Comparison of ENCODE assay signal across 15 mouse cellular contexts in genomic region chr2:103822560-103822959, GRCm38 (mm10).
"Had no signal": no experiment of that assay in that cellular context is flagged by ENCODE, and none has a peak within 500 bp of the region (broad histone marks: within the 10 kb centered on the region; RNA-seq: fewer than 3 reads in every experiment).

No protein-coding gene starts in this region.

- H3K4me1 ChIP-seq: liver, embryonic 15.5 days; midbrain, embryonic 12.5 days; neural tube, embryonic 13.5 days; stomach, embryonic 15.5 days had no signal

- ATAC-seq: intestine, embryonic 16.5 days; midbrain, embryonic 16.5 days had no signal

- H3K27me3 ChIP-seq: limb, embryonic 15.5 days; liver, embryonic 15.5 days; megakaryocyte, embryonic 14.5 days; midbrain, embryonic 12.5 days; neural tube, embryonic 13.5 days; stomach, embryonic 15.5 days had no signal

- H3K27ac ChIP-seq: left cerebral cortex, adult 2 months; limb, embryonic 15.5 days; liver, embryonic 15.5 days; midbrain, embryonic 12.5 days; neural tube, embryonic 13.5 days; stomach, embryonic 15.5 days had no signal

- H3K9ac ChIP-seq: limb, embryonic 15.5 days; liver, embryonic 15.5 days; lung, embryonic 14.5 days; midbrain, embryonic 12.5 days; neural tube, embryonic 13.5 days; stomach, embryonic 15.5 days had no signal

- H3K4me2 ChIP-seq: limb, embryonic 15.5 days; liver, embryonic 15.5 days; lung, embryonic 14.5 days; midbrain, embryonic 12.5 days; neural tube, embryonic 13.5 days; stomach, embryonic 15.5 days had no signal

- H3K36me3 ChIP-seq: limb, embryonic 15.5 days; liver, embryonic 15.5 days; midbrain, embryonic 12.5 days; neural tube, embryonic 13.5 days; stomach, embryonic 15.5 days had no signal

- H3K4me3 ChIP-seq: left cerebral cortex, adult 2 months; limb, embryonic 15.5 days; liver, embryonic 15.5 days; megakaryocyte, embryonic 14.5 days; midbrain, embryonic 12.5 days; neural tube, embryonic 13.5 days; stomach, embryonic 15.5 days had no signal

- H3K9me3 ChIP-seq: limb, embryonic 15.5 days; liver, embryonic 15.5 days; midbrain, embryonic 12.5 days; neural tube, embryonic 13.5 days; stomach, embryonic 15.5 days had no signal

- DNase-seq: lung, embryonic 14.5 days; lung, postnatal 10 days; lung, postnatal 4 days; right cerebral cortex, postnatal 14 days; thymus, adult 2 months; thymus, postnatal 36 days had no signal
